Mouse (Mus musculus) brain, embryonic 14.5 days (tissue): ENCODE data around the gene Med13l. TPM values are rescaled to one million over a fixed set of nuclear protein-coding genes. Genes with fewer than 3 reads are reported as not detected.

Source experiments
- DNase-seq: peaks from one replicate; pipeline ENCODE4 v3.0.0-alpha.2; 2011; ENCODE audit warnings: low read depth
- CTCF ChIP-seq: fragments of 200-500 bp; IDR thresholded peaks from 2 replicates; pipeline ENCODE4 v1.5.1; 2012; ENCODE audit warnings: inconsistent platforms, mild to moderate bottlenecking, moderate library complexity, borderline replicate concordance; ENCODE audit not compliant: insufficient read depth, insufficient read length; ENCODE audit errors: extremely low read depth
- POLR2A ChIP-seq: fragments of 200-500 bp; IDR thresholded peaks from 2 replicates; pipeline ENCODE4 v1.6.1; 2012; ENCODE audit warnings: mild to moderate bottlenecking, inconsistent platforms, borderline replicate concordance; ENCODE audit not compliant: poor library complexity, insufficient read depth, insufficient read length, severe bottlenecking; ENCODE audit errors: extremely low read depth
- polyA plus RNA-seq: library from polyadenylated mRNA; depleted of rRNA; stranded (reverse); fragments of >200 nt; gene quantifications from 2 replicates; pipeline ENCODE4 v1.2.3, GENCODE M21; 2012

Med13l gene
- polyA plus RNA-seq, 1 experiment: 25.9 TPM

GRCm38 (mm10) chr5:118718070-118718469, 157.6 kb downstream of the Med13l start:
- DNase-seq: no peak
- TF ChIP-seq POLR2A (no peak), CTCF (no peak)

- no peak for TF ChIP-seq CTCF
- TF ChIP-seq POLR2A: no peak
- no peak for DNase-seq
These were observed 160.9 kb downstream of the Med13l start for GRCm38 (mm10) chr5:118721416-118721815.

- no peak for TF ChIP-seq CTCF
- no peak for TF ChIP-seq POLR2A
- DNase-seq: no peak
These were observed 161.4 kb downstream of the Med13l start for GRCm38 (mm10) chr5:118721848-118722247.

GRCm38 (mm10) chr5:118722456-118722855, 162.0 kb downstream of the Med13l start:
- DNase-seq: no peak
- TF ChIP-seq CTCF (no peak), POLR2A (no peak)

- TF ChIP-seq CTCF (no peak), POLR2A (no peak)
These were observed 164.9 kb downstream of the Med13l start for GRCm38 (mm10) chr5:118725425-118725824.

GRCm38 (mm10) chr5:118725886-118726505, 165.5 kb downstream of the Med13l start:
- TF ChIP-seq POLR2A (no peak), CTCF (no peak)
- DNase-seq: no peak

More at GRCm38 (mm10) chr5:118725425-118725824, 164.9 kb downstream of the Med13l start:
- no peak for DNase-seq

GRCm38 (mm10) chr5:118727336-118727735, 166.9 kb downstream of the Med13l start:
- DNase-seq: no peak
- TF ChIP-seq CTCF (no peak), POLR2A (no peak)

- no peak for DNase-seq
- TF ChIP-seq POLR2A (no peak), CTCF (no peak)
These were observed 171.7 kb downstream of the Med13l start for GRCm38 (mm10) chr5:118732221-118732620.

GRCm38 (mm10) chr5:118732651-118733050, 172.2 kb downstream of the Med13l start:
- DNase-seq: no peak
- no peak for TF ChIP-seq CTCF
- no peak for TF ChIP-seq POLR2A

- no peak for DNase-seq
- TF ChIP-seq CTCF (no peak), POLR2A (no peak)
These were observed 173.1 kb downstream of the Med13l start for GRCm38 (mm10) chr5:118733566-118733965.

GRCm38 (mm10) chr5:118734455-118734854, 174.0 kb downstream of the Med13l start:
- no peak for DNase-seq
- TF ChIP-seq CTCF: no peak
- no peak for TF ChIP-seq POLR2A

- TF ChIP-seq POLR2A: no peak
- TF ChIP-seq CTCF: no peak
These were observed 175.3 kb downstream of the Med13l start for GRCm38 (mm10) chr5:118735738-118736137.

More at GRCm38 (mm10) chr5:118735738-118736137, 175.3 kb downstream of the Med13l start:
- DNase-seq: no peak
